Mouse (Mus musculus): ENCODE data around the gene Adar.

DNA sequence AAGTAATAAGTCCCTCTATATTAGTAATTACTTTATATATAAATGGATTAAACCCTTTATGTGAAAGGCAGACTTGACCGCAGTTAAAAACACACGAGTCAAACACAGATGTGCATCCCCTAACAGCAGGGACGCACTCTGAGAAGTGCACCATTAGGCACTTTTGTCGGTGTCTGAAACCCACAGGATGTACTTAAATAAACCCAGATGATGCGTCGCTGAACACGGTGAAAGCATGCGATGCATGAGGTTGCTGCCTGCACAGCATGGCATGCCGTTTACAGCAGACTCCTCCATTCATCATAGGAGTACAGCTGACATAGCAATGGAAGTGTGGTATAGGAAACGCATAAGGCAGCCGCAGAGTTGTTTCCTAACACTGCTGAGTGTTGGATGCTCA is 14.4 kb upstream of the Adar start:
- TF ChIP-seq E2F4 (IDR thresholded peaks at IDR 0.05; ENCODE audit: insufficient replicate concordance, low read depth, low read length) (no peak), CTCF (conservative IDR thresholded peaks at IDR 0.05 in 1 of 2, IDR thresholded peaks at IDR 0.05 in 1 of 2; ENCODE audit: low read depth in 2 of 2, low read length in 2 of 2) (no peak), RCOR1 (conservative IDR thresholded peaks at IDR 0.05; ENCODE audit: low read depth, low read length) (no peak), TCF12 (IDR thresholded peaks at IDR 0.05; ENCODE audit: low read depth, low read length) (no peak), MEF2A (IDR thresholded peaks at IDR 0.05; ENCODE audit: borderline replicate concordance, low read depth, low read length) (no peak), ZNF384 (IDR thresholded peaks at IDR 0.05; ENCODE audit: low read depth, low read length) (no peak), EP300 (IDR thresholded peaks at IDR 0.05; ENCODE audit: low read length) (no peak), SMC3 (IDR thresholded peaks at IDR 0.05; ENCODE audit: low read depth, low read length) (no peak), KAT2A (IDR thresholded peaks at IDR 0.05; ENCODE audit: insufficient replicate concordance, low read length) (no peak), POLR2A (IDR thresholded peaks at IDR 0.05; ENCODE audit: low read depth, low read length) (no peak)
